Mouse (Mus musculus): ENCODE results near the gene Rpl22.

Gene Rpl22

DNA sequence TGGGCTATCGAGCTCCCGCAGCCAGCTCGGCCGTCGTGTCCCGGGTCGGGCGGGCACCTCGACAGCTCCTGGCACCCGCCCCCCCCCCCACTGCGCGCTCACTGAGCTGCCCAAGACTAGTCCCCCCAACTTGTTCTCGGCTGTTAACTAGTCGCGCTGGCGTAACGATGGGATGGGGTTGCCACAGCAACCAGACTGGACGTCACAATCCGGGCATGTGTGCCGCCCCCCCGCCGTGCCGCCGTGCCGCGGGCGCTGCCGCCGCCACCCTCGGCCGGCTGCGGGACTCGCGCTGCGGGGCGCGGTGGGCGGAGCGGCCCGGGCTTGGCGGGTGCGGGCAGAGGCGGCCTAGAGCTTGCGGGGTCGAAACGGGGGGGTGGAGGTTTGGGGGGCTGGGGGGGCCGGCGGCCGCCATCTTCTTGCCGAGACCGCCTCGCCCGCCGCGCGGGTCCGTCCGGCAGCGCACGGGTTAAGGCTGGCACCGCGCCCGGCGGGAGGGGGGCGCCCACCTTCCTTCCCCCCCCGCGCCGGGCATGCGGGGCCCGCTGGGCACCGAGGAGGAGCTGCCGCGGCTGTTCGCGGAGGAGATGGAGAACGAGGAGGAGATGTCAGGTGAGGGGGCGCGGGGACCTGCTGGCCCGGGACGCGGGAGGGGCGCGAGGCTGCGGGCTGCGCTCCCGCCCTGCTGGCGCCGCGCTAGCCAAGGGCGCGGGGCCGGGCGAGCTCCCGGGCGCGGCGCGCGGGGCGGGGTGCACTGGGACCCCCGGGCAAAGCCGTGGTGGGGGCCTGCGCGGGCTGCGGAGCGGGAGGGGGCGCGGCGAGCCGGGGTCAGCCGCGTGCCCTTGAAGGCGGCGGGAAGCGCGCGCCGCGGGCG lies 13.1 kb downstream of the Rpl22 start, which contains the start of gene Chd5:
Chd5 (plus strand) TSS at position 233 of the 874 bp plus-strand sequence.
- DNase-seq (ENCODE audit: low spot score): no peak

- DNase-seq (ENCODE audit: low spot score): no peak
Measured at GRCm38 (mm10) chr4:152339293-152339790, 13.8 kb downstream of the Rpl22 start.

DNA sequence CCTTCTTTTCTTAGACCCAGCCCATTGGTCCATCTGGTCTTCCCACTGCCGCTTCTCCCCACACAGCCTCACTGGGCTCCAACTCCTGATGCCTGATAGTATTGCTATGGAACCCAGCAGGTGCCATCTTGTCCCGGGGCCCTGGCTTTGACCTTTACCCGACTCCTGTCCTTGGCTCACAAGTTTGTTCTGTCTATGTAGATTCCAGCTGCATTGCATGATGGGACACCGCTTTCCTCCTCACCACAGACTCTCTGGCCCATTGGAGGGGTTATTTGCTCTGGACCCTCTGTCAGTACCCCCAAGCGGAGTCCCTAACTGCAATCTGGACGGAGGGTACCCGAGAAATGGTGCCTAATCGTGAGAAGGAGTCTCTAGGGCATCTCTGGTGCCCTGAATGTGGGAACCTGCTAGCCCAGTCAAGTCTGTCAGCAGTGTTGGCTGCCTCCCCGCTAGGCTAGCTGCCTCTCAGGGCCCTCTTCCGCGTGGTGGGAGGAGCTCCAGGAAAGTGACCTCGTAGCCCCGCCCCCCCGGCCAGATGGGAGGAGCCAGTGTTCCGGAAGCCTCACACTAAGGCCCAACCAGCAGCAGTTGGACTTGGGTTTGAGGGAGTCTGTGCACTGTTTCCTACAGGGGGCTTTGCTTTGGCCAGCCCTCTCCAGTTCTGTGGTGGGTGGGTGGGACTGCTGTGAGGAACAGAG lies 15.2 kb downstream of the Rpl22 start:
- no peak for DNase-seq (ENCODE audit: low spot score)

GRCm38 (mm10) chr4:152343296-152343695 lies 17.8 kb downstream of the Rpl22 start:
- peak; percentile 26 for DNase-seq (ENCODE audit: low spot score)

- no peak for DNase-seq (ENCODE audit: low spot score)
Measured at GRCm38 (mm10) chr4:152344651-152345050, 19.1 kb downstream of the Rpl22 start.

- peak; percentile 44 for DNase-seq (ENCODE audit: low spot score)
Measured at GRCm38 (mm10) chr4:152345120-152345889, 19.8 kb downstream of the Rpl22 start.

GRCm38 (mm10) chr4:152349837-152350381 lies 24.4 kb downstream of the Rpl22 start:
- no peak for DNase-seq (ENCODE audit: low spot score)

GRCm38 (mm10) chr4:152350722-152351421 lies 25.3 kb downstream of the Rpl22 start:
- no peak for DNase-seq (ENCODE audit: low spot score)

DNA sequence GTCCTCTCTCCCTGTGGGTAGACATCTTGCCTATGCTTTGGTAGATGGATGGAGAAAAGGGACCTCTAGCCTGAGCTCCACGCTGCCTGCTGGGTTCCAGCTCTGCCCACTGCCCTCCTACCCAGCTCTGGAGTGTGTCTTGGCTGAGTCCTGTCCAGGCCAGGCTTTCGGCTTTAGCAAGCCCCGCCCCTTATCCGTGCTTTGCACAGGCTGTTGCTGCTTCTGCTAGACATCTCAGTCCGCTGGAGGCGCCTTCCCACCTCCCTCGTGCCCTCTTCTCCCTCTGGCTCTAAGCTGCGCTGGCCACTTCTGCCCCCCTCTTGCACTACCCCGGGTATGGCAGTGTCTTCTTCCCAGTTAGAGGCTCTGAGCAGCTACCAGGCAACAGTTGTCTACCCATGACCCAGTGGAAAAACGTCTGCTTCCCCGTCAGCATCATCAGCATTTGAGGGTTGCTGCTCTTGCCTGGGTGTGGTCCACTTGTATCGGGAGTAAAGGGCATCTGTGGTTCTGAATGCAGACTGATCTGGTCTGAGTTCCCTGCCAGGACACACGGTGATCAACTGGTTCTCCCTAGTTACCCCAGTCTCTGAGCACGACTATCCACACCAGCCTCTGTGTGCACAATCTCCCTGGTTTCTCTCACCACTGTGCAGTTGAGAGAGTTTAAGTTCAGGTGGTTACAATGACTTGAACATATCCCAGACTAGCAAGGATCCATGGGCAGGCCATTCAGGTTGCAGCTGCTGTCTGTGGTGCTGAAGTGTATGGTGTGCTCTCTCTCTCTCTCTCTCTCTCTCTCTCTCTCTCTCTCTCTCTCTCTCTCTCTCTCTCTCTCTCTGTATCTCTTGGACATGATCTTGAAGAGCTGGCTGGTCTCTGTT lies 26.1 kb downstream of the Rpl22 start:
- no peak for DNase-seq (ENCODE audit: low spot score)

DNA sequence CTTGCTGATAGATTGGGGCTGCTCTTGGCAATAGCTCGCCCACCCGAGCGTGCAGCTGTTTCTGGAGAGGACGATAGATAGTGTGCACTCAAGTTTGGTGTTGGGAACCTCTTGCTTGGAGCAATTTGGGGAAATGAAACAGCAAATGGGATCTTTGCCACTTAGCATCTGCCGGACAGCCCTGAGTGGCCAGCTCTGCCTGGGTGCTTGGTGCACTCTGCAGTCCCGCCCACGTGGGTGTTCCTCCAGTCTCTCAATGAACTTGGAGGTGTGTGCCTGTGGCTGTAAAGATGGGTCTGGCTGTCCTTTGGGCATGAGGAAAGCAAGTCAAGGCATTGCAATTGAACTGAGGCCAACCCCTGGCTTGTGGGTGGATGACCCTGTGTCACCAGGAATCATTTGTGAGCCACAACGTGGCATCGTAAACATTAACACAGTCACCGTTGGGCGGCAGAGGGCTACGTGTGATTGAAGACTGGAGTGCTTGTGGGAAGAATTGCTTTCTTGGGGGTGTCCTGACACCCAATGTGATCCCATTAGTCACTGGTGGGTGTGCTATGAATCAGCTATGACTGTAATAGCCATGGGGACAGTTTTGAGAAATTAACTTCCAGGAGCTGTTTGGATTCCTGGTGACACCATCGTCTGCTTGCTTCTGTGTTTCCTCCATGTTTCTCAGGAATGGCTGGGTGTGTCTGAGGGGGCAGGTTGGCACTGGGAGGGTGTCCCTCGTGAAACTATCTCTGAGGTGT lies 28.5 kb downstream of the Rpl22 start:
- DNase-seq (ENCODE audit: low spot score): no peak

DNA sequence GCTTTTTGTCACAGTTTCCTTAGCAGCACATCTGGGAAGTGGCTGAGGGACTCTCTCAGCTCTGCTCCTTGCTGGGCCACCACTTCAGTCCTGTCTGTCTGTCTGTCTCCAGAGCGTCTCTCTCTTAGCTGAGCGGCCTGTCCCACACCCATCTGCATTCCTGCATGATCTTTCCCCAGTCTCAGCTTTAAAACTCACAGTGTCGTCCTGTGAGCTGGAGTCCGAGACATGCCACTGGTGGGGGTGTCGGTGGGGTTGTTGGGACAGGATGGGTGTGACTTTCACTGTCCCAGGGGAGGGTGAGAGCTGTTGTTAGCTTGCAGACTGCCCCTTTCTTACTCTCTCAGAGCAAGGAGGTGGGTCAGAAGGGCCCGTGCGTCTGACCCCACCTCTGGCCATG lies 30.1 kb downstream of the Rpl22 start:
- DNase-seq (ENCODE audit: low spot score): no peak

DNA sequence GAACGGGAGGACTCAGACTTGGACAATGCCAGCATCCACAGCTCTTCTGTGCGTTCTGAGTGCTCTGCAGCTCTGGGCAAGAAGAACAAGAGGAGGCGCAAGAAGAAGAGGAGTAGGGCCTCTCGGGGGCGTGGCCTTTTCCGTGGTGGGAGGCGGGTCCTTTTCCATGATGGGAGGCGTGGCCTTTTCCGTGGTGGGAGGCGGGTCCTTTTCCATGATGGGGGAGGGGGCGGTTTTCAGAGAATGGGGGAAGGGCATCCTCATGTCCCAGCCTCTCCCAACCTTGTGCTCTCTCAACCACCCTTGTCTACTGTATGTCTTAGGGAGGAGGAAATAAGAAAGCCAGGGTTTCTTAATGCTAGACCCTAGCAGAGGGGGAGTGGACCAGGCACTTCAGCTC lies 34.2 kb downstream of the Rpl22 start:
- DNase-seq (ENCODE audit: low spot score): no peak

DNA sequence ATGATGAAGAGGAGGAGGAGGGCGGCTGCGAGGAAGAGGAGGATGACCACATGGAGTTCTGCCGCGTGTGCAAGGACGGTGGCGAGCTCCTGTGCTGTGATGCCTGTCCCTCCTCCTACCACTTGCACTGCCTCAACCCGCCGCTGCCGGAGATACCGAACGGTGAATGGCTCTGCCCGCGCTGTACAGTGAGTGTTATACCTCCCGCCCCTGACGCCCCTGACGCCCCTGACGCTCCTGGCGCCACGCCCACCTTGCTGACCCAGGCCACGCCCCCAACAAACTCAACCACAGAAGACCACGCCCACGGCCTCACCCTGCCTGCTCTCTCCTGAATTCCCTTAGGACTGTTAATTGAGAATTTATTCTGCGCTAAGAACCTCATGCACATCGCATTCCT lies 35.3 kb downstream of the Rpl22 start:
- DNase-seq (ENCODE audit: low spot score): no peak

- no peak for DNase-seq (ENCODE audit: low spot score)
Measured at GRCm38 (mm10) chr4:152362180-152362579, 36.6 kb downstream of the Rpl22 start.

DNA sequence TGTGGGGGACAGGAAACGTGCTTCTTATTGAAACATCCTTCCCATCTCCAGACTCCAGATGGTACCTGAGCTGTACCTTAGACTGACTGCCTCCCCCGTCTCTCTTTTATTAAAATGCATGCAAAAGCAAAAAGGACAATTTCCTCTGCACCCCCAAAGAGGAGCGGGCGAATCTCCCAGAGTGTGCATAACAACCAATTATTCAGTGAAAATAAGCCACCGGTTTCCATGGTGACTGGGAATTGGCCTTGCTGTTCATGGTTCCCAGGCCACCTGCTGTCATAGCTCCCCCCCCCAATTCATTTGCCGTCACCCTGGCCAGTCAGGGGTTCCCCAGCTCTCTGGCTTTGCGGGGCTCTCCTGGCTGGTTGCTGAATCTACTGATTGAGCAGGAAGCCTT lies 39.7 kb downstream of the Rpl22 start:
- DNase-seq (ENCODE audit: low spot score): no peak

DNA sequence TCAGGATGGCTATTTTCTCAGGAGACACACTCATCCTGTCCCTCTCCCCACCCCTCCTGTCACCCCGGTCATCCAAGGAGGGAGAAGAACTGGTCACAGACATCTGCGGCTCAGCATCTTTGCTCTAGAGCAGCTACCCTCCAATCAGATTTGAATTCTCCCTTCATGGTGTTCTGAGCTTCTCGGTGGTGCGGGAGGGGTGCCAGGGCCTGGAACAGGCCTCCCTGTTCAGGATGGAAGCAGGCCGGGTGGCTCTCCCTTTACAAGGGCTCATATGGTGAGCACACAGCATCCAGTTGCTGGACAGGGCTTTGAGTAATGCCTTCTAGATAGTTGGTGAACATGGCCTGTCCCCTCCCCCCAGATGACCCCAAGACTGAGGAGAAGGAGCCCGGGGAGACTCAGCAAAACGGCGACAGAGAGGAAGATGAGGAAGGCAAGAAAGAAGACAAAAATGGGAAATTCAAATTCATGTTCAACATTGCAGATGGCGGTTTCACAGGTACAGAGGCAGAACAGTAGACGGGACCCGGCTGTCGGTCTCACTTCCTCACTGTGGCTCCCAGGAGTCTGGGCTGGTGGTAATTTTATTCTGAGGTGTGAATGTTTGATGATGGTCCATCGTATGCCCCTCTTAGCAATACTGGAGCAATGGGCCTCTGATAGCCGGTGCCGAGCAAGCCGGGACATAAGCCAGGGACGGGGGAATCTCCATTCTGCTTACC lies 57.1 kb downstream of the Rpl22 start:
- DNase-seq (ENCODE audit: low spot score): no peak

Measured in urinary bladder, postnatal 25 days (tissue).